Mouse (Mus musculus) cortical plate, adult 2 months (tissue): Measurements from ENCODE around the gene Myadm. TPM values are rescaled to one million over a fixed set of nuclear protein-coding genes. Genes with fewer than 3 reads are reported as not detected.

Experiments used
- H3K27ac ChIP-seq: fragments of 200-500 bp; 2 replicates; pipeline ENCODE4 v1.5.1; 2012; ENCODE audit warnings: low read length, control low read depth, inconsistent platforms; ENCODE audit not compliant: insufficient read depth
- H3K4me1 ChIP-seq: fragments of 200-500 bp; 2 replicates; pipeline ENCODE4 v1.6.1; 2011; ENCODE audit warnings: low read length; ENCODE audit not compliant: control insufficient read depth, insufficient read depth
- H3K4me3 ChIP-seq: fragments of 200-500 bp; 2 replicates; pipeline ENCODE4 v1.5.1; 2011; ENCODE audit warnings: mild to moderate bottlenecking, low read length, control low read depth; ENCODE audit not compliant: insufficient read depth
- CTCF ChIP-seq: fragments of 200-500 bp; IDR thresholded peaks from 2 replicates; pipeline ENCODE4 v1.5.1; 2011; ENCODE audit warnings: mild to moderate bottlenecking, control low read depth, low read length; ENCODE audit not compliant: insufficient read depth; ENCODE audit errors: extremely low read depth
- POLR2A ChIP-seq: fragments of 200-500 bp; IDR thresholded peaks from 2 replicates; pipeline ENCODE4 v1.6.1; 2011; ENCODE audit warnings: mild to moderate bottlenecking, low read length, control low read depth; ENCODE audit not compliant: insufficient read depth; ENCODE audit errors: extremely low read depth
- polyA plus RNA-seq: library from polyadenylated mRNA; depleted of rRNA; stranded (reverse); fragments of >200 nt; gene quantifications from 2 replicates; pipeline ENCODE4 v1.2.3, GENCODE M21; 2012; rRNA removed

Myadm gene
- polyA plus RNA-seq: 70.8 and 76.1 TPM in 2 replicates

DNA sequence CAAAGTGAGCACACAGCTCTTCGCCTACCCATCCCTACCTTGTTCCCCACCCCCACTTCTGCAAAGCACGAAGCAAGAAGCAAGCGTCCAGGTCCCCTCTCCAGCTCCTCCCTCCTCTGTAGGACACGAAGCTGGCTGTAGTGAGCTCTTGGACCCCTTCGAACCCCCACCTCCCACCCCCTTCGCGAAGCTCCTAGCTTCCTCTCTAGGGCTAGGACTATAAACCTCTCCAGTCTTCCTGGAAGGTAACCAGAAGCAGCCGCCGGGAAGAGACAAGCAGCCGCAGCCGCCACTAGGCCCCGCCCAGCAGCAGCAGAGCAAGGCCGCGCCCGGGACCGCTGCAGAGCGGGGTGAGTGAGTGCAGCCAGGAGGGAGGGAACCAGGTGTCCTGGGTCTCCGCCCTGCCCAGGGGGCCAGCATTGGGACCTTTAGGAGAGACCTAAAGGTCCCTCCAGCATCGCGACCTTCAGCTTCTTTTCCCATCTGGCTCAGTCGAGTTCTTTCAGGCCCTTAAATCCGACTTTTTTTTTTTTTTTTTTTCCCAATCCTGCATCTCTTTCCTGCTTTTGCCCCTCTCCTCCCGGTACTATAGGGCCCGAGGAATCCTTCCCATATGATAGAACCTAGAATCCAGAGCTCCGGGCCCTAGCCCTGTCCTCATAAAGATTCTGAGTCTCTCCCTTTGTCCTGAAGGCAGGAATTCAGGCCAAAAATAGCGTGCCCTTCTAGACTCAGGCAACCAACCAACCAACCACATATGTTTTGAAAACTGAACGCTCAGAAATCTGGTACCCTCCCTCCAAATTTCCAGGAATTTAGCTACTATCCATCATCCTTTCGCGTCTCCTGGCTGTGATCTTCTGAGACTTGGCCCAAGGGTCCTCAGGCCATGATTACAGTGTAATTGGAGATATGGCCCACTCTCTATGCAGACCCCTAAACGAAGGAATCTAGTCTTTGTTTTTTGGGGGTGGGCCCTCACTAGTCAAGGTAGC is at the start of gene Myadm, which contains the start of gene Prkcg:
Gene Myadm (plus strand): TSS at position 105 of the 995 bp plus-strand sequence.
Gene Prkcg (plus strand): TSS at position 204 of the 995 bp plus-strand sequence.
- Histone ChIP-seq H3K4me1 (peaks cover 3% of the 10 kb centered on the region; the same call in 1 of the 2 replicates), H3K4me3 (peak within 1 kb of the TSS; percentile 74), H3K27ac (peak within 1 kb of the TSS; percentile 86)
- TF ChIP-seq POLR2A: no peak; the same call in 1 of the 2 replicates
- no peak for TF ChIP-seq CTCF

DNA sequence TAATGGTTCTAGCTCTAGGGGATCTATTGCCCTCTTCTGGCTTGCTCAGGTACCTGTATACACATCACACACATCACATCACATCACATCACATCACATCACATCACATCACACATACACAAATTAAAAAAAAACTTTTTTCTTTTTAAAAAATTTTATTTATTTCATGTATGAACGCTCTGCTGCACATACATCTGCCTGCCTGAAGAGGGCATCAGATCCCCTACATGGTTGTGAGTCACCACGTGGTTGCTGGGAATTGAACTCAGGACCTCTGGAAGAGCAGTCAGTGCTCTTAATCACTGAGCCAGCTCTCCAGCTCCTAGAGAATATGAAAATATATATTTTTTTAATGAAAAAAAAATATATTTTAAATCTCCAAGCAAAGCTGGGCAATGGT is 49.7 kb upstream of the Myadm start:
- Histone ChIP-seq H3K27ac (no peak overlapping the region), H3K4me1 (no peaks in the 10 kb centered on the region), H3K4me3 (no peak overlapping the region)
- TF ChIP-seq POLR2A (no peak), CTCF (no peak)

DNA sequence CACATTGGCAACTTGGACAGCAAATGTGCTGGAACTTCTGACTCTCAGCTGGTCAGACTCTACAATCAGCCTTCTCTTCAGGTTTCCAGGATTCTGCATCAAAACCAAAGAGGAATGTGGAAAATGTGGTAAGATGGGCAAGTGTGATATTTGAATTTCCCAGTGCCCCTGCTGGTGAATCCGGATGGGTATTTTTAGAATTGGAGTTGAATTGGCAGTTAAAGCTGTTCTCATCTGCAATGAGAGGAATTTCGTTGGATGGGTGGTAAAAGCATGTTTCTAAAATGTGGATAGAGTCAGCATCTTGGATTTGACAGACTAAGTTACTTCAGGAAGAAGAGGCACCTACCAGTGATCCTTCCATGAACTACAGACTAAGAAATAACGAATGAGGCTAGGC is 28.2 kb upstream of the Myadm start:
- H3K4me3 ChIP-seq: no peak overlapping the region
- H3K4me1 ChIP-seq: no peaks in the 10 kb centered on the region; the same call in 1 of the 2 replicates
- no peak for TF ChIP-seq CTCF
- no peak for TF ChIP-seq POLR2A
- H3K27ac ChIP-seq: no peak overlapping the region

DNA sequence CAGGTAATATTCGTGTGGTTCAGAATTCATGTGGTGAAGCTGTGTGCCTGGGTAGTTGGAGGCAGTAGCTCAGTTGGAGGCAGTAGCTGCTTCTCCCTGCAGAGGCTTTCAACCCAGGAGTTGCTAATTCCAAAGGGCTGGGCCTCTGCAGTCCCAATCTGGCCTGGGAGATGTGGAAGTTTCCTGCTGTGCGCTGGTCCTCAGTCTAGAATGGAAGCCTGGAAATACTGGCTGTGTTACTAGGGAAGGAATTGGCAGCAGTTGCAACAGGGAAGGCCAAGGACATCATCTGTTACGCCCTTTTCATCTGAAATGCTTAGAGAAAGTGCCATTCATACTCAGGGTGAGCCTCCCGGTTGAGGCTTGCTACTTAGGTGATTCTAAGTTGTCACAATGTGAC is 27.4 kb upstream of the Myadm start:
- Histone ChIP-seq H3K4me1 (no peaks in the 10 kb centered on the region; the same call in 1 of the 2 replicates), H3K27ac (no peak overlapping the region), H3K4me3 (no peak overlapping the region)
- TF ChIP-seq CTCF (no peak), POLR2A (no peak)

DNA sequence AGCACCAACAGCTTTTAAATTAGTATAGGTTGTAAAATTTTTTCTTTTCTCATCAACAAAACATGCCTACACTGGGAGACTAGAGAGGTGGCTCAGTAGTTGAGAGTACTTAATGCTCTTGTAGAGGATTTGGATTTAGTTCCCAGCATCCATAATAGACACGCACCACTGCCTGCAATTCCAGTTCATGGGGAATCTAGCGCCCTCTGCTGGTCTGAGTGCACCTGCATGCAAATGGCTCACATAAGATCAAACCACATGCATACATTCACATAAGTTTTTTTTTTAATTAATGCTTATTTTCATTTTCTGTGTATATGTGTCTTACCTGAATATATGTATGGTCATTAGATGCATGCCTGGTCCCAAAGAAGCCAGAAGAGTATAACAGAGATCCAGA is 26.1 kb upstream of the Myadm start:
- H3K4me1 ChIP-seq: no peaks in the 10 kb centered on the region; the same call in 1 of the 2 replicates
- no peak for TF ChIP-seq POLR2A
- TF ChIP-seq CTCF: peak; percentile 43
- no peak overlapping the region for H3K4me3 ChIP-seq
- H3K27ac ChIP-seq: no peak overlapping the region

DNA sequence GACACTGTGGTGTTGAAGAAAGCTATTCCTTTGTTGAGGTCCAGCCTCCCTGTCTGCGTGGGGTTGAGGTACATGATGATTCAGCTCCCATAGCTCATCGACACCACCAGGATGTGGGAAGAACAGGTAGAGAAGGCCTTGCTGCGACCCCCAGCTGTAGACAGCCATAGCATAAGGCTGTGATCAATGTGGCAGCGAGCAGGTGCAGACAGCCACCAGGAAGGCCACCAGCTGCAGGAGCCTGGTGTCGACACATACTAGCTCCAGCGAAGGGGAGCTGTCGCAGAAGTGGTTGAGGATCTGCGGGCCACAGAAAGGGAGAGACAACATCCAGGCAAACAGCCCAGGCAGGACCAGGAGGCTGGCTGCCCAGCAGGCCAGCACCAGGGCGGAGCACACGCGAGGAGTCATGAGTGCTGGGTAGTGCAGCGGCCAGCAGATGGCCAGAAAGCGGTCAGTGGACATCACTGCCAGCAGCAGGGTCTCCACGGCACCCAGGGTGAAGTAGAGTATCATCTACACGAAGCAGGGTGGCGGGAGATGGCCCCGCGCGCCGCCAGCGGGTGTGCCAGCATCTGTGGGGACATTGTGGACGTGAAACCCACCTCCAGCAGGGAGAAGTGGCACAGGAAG is 24.4 kb upstream of the Myadm start:
- Histone ChIP-seq H3K4me1 (no peaks in the 10 kb centered on the region; the same call in 1 of the 2 replicates), H3K27ac (no peak overlapping the region), H3K4me3 (no peak overlapping the region)
- TF ChIP-seq CTCF: no peak
- no peak for TF ChIP-seq POLR2A

- H3K4me3 ChIP-seq: no peak overlapping the region
- TF ChIP-seq POLR2A (no peak), CTCF (no peak)
- H3K4me1 ChIP-seq: no peaks in the 10 kb centered on the region; the same call in 1 of the 2 replicates
- no peak overlapping the region for H3K27ac ChIP-seq
Observed at GRCm38 (mm10) chr7:3265311-3265710, 23.6 kb upstream of the Myadm start.

- H3K4me1 ChIP-seq: no peaks in the 10 kb centered on the region
- TF ChIP-seq POLR2A (no peak), CTCF (no peak)
Observed at GRCm38 (mm10) chr7:3267261-3267660, 21.6 kb upstream of the Myadm start.

GRCm38 (mm10) chr7:3267888-3268287 is 21.0 kb upstream of the Myadm start:
- Histone ChIP-seq H3K4me3 (no peak overlapping the region), H3K4me1 (no peaks in the 10 kb centered on the region), H3K27ac (no peak overlapping the region)
- no peak for TF ChIP-seq CTCF
- TF ChIP-seq POLR2A: no peak

More at GRCm38 (mm10) chr7:3267261-3267660, 21.6 kb upstream of the Myadm start:
- Histone ChIP-seq H3K27ac (no peak overlapping the region), H3K4me3 (no peak overlapping the region)
